Mouse (Mus musculus): ENCODE measurements at regions not wholly inside any gene's neighbourhood (a gene's known extent, or its start where the extent isn't known, plus 50 kb on each side); places are given as distances from the start of the nearest gene placed in this dataset.

DNA sequence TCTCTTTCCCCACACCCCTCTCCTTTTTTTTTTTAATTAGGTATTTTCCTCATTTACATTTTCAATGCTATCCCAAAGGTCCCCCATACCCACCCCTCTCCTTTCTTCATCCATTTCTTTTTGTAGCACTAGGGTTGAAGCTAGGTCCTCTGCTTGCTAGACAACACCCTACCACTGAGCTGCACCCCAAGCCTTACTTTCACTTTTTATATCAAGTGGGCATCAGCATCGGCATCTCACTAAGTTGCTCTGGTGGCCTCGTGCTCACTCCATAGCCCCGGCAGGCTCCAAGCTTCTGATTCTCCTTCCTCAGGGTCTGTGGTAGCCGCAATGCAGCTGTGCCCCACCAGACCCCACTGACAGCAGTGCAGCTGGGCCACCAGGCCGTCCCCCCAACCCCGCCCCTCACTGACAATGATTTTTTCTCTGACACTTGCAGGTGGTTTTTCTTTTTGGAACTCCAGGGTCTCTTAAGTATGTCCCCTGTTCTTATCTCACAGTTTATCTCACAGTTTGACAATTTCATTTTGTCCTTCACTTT lies 77.5 kb downstream of the Nufip1 start:
- no peak for DNase-seq (ENCODE audit: low spot score)

DNA sequence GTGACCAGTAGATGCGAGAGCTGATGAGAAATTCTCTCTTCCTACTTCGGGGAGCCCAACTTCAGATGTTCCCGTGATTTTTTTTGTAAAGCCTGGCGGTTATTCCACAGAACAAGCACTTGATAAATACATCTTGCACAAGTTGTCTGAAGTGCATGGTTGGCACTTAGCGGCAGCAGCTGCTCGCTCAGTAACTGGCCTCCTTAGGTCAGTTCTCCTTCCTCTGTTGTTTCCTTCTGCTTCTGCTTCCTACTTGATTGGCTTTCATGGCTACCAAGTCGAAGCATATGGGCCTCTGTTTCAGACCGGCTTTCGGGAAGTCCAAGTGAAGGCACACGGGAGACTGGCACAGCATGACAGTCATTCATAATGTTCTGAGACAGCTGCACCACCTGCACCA lies 84.6 kb downstream of the Nufip1 start:
- DNase-seq (ENCODE audit: low spot score): no peak

DNA sequence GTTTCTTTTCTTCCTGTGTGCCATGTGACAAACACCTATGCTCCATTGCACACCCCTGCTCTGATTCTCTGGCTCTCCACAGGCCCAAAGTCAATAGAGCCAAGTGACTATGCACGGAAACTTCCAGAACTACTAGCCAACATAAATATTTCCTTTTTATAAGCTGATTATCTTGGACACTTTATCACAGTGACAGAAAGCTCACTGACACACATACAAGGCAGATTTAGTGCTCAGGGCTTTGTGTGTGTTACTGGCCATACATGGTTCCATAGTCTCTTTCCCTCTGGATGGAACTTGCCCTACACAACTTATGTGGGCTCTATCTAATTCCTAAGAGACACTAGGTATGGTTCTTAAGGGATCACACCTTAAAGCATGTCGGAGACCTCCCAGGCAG lies 86.7 kb downstream of the Nufip1 start:
- DNase-seq (ENCODE audit: low spot score): no peak

DNA sequence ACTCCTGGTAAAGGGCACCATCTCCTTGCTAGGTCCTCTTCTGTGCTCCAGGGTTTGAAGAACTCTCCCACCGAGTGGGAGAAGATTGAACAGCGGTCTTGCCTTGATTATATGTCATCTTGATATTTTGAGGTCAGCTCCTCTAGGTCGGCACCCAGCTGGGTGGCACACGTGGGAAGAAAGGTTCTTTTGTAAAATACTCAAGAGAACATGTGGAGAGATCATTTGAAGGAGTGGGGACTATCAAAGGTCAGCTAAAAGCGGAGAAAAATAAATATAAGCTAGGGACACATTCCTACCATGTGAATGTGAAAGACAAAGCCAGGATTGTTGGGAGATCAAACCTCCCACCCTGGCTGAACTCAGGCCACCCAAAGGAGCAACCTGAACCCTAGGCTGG lies 87.7 kb downstream of the Nufip1 start:
- no peak for DNase-seq (ENCODE audit: low spot score)

DNA sequence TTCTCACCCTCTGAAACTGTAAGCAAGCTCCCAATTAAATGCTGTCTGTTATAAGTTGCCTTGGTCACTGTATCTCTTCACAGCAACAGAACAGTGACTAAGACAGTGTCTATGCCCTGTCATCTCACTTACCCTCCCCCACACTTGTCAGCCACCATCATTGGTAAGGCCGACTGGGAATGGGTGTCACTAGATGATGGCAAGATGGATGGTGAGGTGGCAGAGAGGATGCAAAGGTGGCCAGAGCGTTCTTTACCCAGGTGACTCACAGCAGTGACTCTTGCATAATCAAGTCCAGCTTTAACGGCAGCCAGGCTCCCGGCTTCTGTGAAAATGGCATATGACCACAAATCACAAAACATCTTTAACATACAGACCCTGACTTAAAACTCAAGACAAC lies 91.9 kb downstream of the Nufip1 start:
- DNase-seq (ENCODE audit: low spot score): no peak

DNA sequence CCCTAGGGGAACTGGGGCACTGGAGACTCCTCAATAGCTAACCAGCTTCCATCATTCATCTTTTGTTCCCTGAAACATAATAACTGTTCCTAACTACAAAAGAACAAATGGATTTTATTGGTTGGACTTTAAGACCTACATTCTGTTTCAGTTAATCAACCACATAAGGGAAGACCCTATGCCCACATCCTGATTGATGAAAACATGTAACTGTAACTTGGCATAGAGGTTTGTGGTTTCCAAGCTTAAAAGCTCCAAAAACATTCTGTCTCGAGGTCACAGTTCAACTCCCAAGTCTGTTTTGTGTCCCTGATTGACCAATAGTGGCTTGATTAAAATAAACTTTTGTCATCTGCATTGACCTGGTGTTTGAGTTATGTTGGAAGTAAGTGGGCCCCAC lies 92.4 kb downstream of the Nufip1 start:
- no peak for DNase-seq (ENCODE audit: low spot score)

DNA sequence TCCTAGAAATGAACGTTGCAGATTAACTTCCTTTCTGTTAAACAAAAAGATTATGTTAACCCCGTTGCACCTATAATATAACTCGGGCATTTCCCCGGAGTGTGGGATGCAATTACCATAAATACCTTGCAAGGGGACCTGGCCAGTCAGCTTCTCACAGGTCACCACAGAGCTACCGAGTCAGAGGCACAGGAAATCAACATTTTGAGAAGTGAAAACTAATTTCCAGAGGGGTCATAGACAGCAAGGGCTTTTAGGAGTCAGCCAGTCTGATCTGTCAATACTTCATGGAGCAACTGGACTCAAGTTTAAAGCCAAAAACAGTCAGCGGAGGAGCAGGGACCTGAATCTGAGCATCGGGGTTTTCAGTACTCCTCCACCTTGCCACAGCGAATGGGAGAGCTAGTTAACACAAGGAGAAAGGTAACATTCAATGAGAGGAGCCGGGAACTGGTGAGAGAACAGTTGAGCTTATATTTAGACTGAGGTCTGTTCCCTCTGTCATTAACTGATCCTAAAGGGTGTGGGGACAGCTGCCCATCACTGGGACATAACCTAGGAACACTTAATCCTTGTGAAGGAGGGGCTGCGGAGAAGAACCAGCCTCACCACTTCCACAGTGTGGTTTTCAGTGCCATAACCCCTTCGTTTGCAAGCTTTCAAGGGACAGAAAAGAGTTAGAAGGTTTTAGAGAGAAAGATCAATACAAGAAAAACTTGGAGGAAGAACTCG lies 105.9 kb downstream of the Nufip1 start:
- peak; percentile 7 for DNase-seq (ENCODE audit: low spot score)

DNA sequence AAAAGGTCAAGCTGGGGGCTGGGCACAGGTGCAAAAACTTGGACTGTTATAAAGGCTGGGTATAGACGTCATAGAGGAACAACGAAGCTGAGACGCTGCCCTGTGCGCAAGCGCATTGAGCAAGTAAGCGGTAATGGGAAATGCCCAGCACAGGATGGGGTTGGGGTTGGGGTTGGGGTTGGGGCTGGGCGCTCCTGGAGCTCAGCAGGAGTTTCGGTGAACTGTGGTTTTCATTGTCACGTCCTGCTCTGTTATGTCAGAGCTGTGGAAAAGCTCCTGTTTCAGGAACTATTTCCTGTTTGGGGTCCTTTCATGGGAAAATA lies 106.4 kb downstream of the Nufip1 start:
- peak; percentile 32 for DNase-seq (ENCODE audit: low spot score)

DNA sequence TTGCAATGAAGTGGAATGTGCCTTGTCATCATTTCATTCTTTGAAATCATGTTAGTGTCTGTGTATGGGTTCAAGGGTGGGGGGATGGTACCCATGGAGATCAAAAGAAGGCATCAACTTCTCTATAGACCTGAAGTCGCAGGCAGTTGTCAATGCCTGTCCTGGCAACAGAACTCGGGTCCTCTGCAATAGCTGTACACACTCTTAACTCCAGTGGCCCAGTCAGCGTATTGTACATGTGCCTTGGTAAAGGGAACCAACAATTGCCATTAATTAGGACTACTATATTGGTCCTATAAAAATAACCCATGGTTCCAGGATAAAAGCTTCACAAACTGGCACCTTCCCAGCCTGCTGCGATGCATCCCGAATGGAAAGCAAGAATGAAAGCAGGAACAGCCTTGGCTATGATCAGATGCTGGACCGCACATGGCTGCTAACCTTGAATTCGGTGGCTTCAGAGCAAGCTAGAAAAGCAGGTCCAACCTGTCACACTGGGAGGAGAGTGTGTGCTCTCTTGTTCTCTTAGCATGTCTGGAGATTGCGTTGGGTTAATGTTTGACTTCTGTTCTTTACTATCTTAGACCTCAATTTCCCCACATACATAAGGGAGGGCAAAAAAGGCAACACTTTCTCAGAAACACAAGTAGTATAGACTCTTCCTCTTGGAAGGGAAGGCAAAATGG lies 107.0 kb downstream of the Nufip1 start:
- DNase-seq (ENCODE audit: low spot score): peak; percentile 24

DNA sequence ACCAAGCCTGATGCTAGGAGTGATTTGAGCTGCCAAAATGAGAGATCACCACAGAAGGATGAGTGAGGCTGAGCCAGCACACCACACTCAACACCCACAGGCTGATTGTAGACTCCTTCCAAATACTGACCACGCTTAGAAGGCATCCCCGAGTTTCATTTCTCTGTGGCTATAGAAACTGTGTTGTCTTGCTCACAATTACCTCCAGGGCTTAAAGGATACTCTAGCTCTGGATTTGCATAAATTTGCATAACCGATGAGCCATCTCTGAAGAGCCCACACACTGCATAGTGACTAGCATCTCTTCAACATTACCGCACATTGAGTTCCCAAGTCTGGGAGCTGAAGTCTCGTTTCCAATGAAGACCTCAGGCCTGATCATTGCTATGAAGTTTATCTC lies 110.3 kb downstream of the Nufip1 start:
- DNase-seq (ENCODE audit: low spot score): peak; percentile 33

DNA sequence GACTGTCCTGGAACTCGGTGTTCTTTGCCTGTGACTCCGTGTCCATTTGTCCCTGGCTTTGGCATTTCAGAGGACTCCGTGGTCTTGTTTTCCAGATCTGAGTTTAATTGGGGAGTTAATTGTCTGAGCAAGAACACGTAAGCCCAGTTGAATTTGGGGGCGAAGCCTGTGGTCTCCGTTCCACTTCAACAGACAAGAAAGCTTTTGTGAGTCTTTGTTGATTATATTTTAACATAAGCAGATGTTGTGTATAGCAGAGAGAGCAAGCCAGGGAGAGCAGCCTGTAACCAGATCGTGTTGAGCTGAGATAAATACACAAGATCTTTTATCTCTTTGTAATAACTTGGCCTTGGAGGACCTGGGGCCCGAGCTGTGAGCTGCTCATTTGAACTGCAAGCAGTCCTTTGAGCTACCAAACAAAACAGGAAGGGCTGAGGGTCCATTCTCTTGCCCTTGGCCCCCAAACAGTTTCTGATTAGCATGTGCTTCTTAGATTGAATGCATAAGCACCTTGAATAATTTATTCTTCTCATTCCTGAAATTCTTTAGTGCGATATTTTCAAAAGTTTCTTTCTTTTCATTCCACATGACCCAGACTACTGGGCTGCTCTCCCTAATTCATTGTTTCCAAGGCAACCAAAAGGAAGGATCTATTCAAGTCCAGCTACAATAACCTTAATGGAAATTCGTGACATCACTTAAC lies 111.1 kb downstream of the Nufip1 start:
- peak; percentile 41 for DNase-seq (ENCODE audit: low spot score)

DNA sequence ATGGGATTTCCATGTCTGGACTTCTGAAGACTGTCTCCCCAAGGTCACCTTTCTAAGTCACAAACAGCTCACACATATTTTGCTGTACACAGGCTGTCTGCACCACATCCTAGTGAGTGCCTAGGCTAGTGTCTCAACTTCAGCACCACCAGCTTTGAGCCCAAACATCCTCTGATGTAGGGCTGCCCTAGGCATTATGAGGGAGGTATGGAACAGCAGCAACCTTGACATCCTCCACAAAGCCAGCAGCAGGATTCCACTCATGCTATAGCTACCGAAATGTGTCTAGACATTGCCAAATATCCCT lies 111.6 kb downstream of the Nufip1 start:
- DNase-seq (ENCODE audit: low spot score): peak; percentile 28

DNA sequence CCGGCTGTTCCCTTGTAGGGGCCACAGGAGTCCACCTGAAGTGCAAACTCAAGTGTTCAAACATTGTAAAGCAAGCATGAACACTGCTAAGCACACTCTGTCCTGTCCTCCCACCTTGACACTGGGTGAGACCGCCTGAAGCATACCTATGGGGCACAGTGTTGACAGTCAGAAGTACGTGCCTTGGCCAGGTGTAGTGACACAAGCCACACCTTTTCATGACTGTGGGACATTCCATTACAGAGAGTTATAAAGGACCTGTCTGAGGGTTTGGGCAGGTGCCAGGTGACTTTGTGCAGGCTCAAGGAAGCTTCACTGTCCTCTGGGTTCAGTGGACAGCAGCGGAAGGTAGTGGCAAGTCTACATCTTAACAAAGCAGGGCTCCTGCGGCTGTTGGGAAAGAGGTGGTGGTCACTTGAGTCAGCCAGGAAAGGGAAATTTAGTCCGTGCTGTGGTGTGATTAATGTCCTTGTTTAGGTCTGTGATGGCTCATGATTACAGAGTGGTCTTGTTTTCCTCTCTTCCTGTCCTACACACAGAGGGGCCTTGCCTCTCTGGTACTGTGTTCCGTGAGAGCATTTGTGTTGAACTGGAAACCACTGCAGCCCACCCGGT lies 112.5 kb downstream of the Nufip1 start:
- DNase-seq (ENCODE audit: low spot score): peak; percentile 54

DNA sequence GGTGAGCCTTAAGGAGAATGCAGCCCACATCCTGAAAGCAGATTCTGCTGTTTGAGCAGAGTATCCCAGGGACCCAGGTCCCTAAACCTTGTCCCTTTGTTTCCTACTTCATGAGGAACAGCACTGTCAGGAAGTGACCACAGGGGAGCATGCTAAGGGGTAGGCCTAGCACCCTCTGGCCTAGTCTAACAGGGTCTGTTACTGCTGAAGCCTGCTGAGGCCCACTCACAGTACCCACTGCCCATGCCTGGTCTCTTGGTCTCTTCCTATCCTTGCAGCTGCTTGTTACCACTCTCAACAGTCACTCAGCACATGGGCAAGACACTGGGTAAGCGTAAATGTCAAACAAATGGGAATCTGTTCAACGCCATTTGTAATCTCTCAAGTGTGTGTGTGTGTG lies 113.2 kb downstream of the Nufip1 start:
- peak; percentile 28 for DNase-seq (ENCODE audit: low spot score)

DNA sequence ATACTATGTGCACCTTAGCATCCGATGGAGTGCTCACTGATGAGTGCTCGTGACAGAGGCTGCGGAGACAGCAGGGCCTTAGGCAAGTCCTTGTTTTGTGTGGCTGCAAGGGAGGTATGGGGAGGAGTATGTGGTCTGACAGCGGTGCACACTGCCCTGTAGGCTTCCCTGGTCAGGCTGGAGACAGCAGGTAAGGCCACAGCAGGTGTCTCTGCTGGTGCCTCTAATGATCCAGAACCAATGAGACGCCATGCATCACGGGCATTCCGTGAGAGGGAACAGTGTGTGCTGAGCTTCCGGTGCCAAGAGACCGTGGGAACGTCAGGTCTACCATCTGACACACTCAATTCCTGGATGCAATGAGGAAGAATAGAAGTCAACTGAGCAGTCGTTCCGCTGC lies 114.8 kb downstream of the Nufip1 start:
- peak; percentile 35 for DNase-seq (ENCODE audit: low spot score)

DNA sequence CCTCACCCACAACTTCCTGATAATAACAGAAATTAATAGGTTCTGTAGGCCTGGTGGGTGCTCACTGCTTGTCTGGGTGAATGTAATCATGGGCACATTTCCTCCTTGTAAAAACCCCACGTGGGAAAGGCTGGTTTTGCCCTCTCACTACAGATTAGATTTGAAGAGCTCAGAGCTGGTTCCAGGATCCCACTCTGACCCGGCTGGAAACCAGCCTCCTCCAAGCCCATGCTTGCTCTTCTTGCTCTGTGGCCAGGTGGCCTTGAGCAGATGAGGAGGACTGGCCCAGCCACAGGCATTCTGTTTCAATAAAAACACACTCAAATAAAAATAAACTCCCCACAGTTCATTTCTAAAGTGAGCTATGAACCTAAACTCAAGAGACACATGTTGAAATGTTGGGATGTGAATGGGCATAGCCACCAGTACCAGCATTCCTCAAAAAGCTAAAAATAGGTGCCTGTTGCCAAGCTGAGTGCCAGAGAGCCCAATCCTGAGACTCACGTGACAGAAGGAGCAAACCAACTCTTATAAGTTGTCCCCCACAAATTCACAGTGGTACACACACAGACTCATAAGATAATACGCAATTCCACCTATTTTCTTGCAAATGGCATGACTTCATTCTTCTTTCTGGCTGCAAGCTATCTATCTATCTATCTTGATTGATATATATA lies 116.1 kb downstream of the Nufip1 start:
- no peak for DNase-seq (ENCODE audit: low spot score)

DNA sequence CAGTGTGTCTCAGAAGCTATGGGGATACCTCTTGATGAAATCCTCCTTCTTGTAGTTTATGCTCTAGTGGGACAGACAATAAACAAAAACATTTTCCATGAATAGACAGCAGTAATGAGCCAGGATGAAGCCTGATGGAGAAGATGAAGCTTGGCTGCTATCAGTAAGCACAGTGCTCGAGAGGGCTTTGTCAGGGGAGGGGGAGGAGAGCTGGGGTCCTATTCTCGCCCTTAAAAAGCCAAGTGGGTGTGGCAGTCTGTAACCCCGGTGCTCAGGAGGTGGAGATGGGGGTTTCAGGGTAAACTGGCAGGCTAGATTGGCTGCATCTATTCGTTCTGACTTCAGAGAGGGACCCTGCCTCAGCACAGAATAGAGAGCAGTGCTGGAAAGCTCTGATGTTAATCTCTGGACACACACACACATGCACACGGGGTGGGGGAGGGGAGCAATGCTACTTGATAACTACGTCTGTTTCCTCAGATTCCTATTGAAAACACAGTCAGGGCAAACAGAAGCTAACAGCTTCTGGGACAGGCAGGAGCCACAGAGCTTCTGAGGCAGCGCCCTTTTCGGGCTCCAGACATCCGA lies 118.4 kb downstream of the Nufip1 start:
- DNase-seq (ENCODE audit: low spot score): no peak

DNA sequence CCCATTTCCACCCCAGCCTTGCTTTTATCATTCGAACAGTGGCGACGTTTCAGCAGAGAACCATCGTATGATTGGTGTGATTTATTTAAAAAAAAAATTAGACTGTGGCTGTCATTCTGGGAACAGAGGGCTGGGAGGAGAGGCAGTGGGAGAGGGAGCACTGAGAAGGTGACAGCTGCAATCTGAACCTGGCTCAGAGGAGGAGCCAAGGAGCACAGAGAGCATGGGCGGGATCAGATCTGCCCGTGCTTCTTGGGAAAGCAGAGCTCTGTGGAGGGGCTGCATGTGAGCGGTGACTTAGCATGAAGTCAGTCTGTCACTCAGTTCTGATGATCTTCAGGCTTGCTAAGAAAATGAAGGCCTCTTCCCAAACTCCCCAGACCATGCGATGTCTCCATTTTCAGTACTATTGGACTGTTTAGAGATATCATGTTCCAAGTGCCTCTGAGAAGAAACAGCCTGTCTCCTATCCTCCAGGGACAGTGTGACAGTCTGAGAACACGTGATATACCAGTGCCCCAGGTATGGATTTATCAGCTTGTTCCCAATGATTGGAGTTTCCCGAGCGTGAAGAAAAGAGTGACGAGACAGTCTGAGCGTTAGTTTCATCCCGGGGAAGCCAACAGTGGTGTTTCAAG lies 129.3 kb downstream of the Nufip1 start:
- DNase-seq (ENCODE audit: low spot score): peak; percentile 26

DNA sequence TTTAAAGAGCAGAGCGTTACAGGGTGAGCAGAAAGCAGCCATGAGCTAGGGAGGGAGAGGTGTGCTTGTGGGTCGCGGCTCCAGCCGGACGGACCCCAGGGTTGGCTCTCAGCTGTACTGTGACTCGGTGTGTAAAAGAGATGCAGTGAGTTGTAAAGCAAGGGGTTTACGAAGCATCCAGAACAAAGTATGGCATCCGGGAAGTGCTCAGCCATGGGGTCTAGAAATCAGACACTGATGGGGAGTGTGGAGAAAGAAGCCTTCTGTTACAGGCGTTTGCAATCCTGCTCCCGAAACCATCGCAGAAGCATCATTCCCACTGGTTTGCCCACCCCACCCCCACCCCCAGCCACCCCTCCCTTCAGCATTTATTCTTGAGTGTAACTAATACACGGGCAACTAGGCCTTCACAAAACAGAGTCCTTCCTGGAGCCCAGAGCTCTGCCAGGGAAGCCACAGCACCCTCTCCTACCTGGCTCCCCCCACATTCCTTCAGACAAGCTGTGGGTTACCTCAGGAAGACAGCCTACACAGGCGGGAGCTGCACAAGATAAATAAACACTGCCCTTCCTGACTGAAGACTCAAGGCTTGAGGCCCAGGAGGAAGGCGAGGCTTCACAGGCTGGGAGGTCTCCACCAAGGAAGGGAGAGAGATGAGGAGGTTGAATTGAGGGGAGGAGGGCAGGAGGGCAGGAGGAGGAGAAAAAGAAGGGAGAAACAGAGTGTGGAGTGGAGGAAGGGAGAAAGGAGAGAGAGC lies 133.1 kb downstream of the Nufip1 start:
- DNase-seq (ENCODE audit: low spot score): peak; percentile 40

DNA sequence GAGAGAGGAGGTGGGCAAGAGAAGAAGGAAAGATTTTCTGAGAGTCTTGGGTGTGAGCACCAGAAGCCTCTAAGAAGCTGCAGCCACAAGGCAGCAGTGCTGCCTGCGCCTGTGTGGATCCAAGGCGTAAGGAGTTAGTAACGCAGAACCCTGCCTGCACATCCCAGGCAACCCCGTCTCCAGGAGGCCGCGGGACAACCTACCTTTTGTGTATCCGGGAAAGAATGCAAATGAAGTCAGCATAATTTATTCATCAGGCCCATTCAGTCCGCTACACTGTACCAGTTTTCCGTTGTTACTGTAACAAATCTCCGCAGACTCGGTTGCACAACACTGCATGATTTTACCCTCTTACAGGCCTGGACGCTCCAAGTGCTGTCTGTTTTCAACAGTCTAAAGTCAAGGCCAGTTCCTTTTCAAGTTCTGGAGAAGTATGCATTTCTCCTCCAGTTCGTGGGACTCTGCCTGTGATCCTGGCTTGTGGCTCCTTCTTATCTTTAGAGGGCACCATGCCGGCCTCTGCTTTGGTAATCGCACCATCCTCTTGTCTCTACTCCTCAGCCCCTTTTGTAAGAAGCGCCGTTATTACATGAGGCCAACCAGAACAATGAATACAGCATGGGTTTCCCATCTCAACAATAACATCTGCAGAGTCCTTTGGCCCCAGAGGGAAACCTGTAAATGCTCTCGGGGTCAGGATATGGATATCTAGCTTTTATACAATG lies 133.8 kb downstream of the Nufip1 start:
- DNase-seq (ENCODE audit: low spot score): peak; percentile 55

Measured in testis, postnatal 10 days (tissue).